Mouse (Mus musculus) limb, embryonic 13.5 days (tissue): ENCODE data around the gene Lix1l. TPM values are rescaled to one million over a fixed set of nuclear protein-coding genes. Genes with fewer than 3 reads are reported as not detected.
"Not testable (repeated sequence)": the region's sequence is repeated elsewhere in the genome, so short reads cannot be mapped to it uniquely, and the experiment has no call there.

Experiments
- ATAC-seq: fragments of 200-750 bp; cut with Nextera tagmentation; 2 replicates; pipeline ENCODE4 v1.8.0; 2017; ENCODE audit warnings: low read depth, moderate number of reproducible peaks, moderate TSS enrichment; ENCODE audit not compliant: low FRiP score
- H3K27ac ChIP-seq: fragments of 300-500 bp; sonication (generic); 2 replicates; pipeline ENCODE4 v1.5.1; 2015; ENCODE audit warnings: inconsistent platforms, mild to moderate bottlenecking, moderate library complexity
- H3K27me3 ChIP-seq: fragments of 300-500 bp; sonication (generic); 2 replicates; pipeline ENCODE4 v1.6.1; 2015; ENCODE audit warnings: mild to moderate bottlenecking, inconsistent platforms
- H3K36me3 ChIP-seq: fragments of 300-500 bp; sonication (generic); 2 replicates; pipeline ENCODE4 v1.6.1; 2015; ENCODE audit warnings: inconsistent platforms, mild to moderate bottlenecking, moderate library complexity
- H3K4me1 ChIP-seq: fragments of 300-500 bp; sonication (generic); 2 replicates; pipeline ENCODE4 v1.6.1; 2015; ENCODE audit warnings: inconsistent platforms
- H3K4me2 ChIP-seq: fragments of 300-500 bp; sonication (generic); replicated peaks from 2 replicates; pipeline ENCODE4 v1.6.1; 2015; ENCODE audit warnings: inconsistent platforms, mild to moderate bottlenecking, moderate library complexity
- H3K4me3 ChIP-seq: fragments of 300-500 bp; sonication (generic); 2 replicates; pipeline ENCODE4 v1.5.1; 2015; ENCODE audit warnings: moderate library complexity, mild to moderate bottlenecking, inconsistent platforms
- H3K9ac ChIP-seq: fragments of 300-500 bp; sonication (generic); 2 replicates; pipeline ENCODE4 v1.6.1; 2015; ENCODE audit warnings: mild to moderate bottlenecking, inconsistent platforms
- H3K9me3 ChIP-seq: fragments of 300-500 bp; sonication (generic); 2 replicates; pipeline ENCODE4 v1.6.1; 2016; ENCODE audit warnings: inconsistent platforms
- WGBS: fragments of 180-500 bp; shearing (Covaris S2); methylation state at CpG from one replicate; pipeline ENCODE4 v1.1.7; 2015; 5-methylcytosine and 5-hydroxymethylcytosine counted together
- polyA plus RNA-seq: library from polyadenylated mRNA; unstranded; fragments of >200 nt; fragmentation: Nextera tagmentation; extraction: Ambion mirVana; gene quantifications from 2 replicates; pipeline ENCODE4 v1.2.1, GENCODE M21; 2015

The Lix1l gene
- polyA plus RNA-seq, 1 experiment from 2014 or later: 8.4 TPM

DNA sequence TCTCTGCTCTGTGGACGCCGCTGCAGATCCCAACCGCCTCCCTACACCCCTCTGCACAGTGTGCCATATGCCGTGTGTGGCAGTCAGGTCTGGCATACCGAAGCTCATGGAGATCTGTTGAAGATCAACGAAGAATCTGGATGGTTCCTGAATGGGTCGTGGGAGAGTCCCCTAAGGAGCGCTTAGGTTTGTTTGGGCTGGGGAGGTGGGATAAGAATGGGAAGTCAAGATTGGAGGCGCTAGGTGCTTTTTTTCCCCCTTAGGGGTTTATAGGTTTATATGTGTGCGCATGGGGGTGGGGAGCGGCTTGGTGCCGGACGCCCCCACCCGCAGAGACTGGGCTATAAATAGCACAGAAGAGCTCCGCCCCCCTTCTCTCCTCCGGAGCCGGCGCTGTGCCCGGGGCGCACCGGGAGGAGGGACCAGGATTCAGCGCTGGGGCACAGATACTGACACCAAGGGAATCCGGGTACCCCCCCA is 4.7 kb upstream of the Lix1l start, which contains the start of gene Ankrd34a:
Gene Ankrd34a, plus strand, starts transcription at position 409 of the 480 bp plus-strand sequence.
- H3K9ac ChIP-seq: peak within 1 kb of the TSS; percentile 80
- peak within 1 kb of the TSS; percentile 57 for H3K4me3 ChIP-seq
- no peak for ATAC-seq
- H3K9me3 ChIP-seq: no peaks in the 10 kb centered on the region
- H3K27ac ChIP-seq: peak within 1 kb of the TSS; percentile 56; the same call in 1 of the 2 replicates
- WGBS: 0% methylated on average over 21 of the region's 23 CpGs
- peaks cover 61% of the 10 kb centered on the region for H3K4me1 ChIP-seq
- H3K27me3 ChIP-seq: peaks cover 30% of the 10 kb centered on the region
- peak within 1 kb of the TSS; percentile 99 for H3K4me2 ChIP-seq
- no peaks in the 10 kb centered on the region for H3K36me3 ChIP-seq

DNA sequence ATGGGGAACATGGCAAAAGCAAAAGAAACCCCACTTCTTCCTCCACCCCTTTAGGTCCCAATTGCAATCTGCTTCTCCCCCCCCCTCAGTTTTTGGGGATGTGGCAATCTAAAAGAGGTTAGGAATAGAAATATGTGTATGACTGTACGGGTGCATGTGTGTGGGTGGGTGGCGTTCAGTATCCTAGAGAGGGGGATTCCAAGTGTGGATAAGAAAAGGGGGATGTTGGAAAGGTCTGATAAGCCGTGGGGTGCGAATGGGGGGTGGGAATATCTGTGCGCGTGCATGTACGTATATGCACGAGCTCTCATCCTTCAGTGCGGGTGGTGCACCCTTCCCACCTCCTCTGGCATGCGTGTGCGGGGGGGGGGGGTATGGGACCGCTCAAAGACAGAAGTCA is 4.1 kb upstream of the Lix1l start:
- H3K9me3 ChIP-seq: no peaks in the 10 kb centered on the region
- peaks cover 30% of the 10 kb centered on the region for H3K27me3 ChIP-seq
- peak overlapping the region; percentile 99 for H3K4me2 ChIP-seq
- WGBS: 3% methylated on average over 10 of the region's 12 CpGs
- H3K36me3 ChIP-seq: no peaks in the 10 kb centered on the region
- peak overlapping the region; percentile 80 for H3K9ac ChIP-seq
- H3K4me1 ChIP-seq: peaks cover 61% of the 10 kb centered on the region
- no peak for ATAC-seq
- peak overlapping the region; percentile 57 for H3K4me3 ChIP-seq
- no peak overlapping the region for H3K27ac ChIP-seq

DNA sequence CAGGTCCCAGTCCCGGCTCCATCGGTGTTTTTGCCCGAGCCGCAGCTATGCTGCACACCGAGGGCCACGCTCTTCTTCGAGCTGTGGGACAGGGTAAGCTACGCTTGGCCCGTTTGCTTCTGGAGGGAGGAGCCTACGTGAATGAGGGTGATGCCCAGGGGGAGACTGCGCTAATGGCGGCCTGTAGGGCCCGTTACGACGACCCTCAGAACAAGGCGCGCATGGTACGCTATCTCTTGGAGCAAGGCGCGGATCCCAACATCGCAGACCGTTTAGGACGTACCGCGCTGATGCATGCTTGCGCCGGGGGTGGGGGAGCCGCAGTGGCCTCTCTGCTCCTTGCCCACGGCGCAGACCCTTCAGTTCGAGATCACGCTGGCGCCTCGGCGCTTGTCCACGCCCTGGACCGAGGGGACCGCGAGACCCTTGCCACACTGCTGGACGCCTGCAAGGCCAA is 3.5 kb upstream of the Lix1l start:
- Histone ChIP-seq H3K9ac (peak overlapping the region; percentile 80), H3K27me3 (peaks cover 30% of the 10 kb centered on the region), H3K4me3 (peak overlapping the region; percentile 57), H3K27ac (peak overlapping the region; percentile 56; the same call in 1 of the 2 replicates), H3K4me1 (peaks cover 63% of the 10 kb centered on the region), H3K4me2 (peak overlapping the region; percentile 99), H3K36me3 (no peaks in the 10 kb centered on the region), H3K9me3 (no peaks in the 10 kb centered on the region)
- ATAC-seq: no peak
- WGBS: under 1% methylated on average over 40 of the region's 40 CpGs

DNA sequence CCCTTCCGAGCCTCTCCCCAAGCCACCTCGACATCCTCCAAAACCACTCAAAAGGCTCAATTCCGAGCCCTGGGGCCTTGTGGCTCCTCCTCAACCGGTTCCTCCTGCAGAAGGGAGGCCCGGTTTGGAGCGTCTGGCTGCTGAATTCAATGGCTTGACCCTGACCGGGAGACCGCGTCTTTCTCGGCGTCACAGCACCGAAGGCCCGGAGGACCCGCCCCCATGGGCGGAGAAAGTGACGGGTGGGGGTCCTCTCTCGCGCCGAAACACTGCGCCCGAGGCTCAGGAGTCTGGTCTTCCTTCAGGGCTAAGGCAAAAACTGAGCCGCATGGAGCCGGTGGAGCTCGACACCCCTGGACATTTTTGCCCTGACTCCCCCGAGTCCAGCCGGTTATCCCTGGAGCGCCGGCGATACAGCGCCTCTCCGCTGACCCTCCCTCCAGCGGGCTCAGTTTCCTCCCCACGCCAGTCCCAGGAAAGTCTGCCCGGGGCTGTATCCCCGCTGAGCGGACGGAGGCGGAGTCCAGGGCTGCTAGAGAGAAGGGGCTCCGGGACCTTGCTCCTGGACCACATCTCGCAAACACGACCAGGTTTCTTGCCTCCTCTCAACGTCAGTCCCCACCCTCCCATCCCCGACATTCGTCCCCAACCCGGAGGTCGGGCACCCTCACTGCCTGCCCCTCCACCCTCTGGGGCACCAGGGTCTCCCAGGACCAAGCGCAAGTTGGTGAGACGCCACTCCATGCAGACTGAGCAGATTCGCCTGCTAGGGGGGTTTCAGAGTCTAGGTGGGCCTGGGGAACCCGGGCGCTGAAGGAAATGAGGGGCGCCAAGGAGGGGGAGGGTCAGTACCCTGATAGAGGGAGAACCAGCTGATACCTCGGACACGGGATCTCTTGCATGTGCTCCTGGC is 2.5 kb upstream of the Lix1l start:
- whole genome bisulfite sequencing: 1% methylated on average over 54 of the region's 54 CpGs
- Histone ChIP-seq H3K4me1 (peaks cover 64% of the 10 kb centered on the region), H3K27ac (0 out of 2 replicates have a peak overlapping the region, but pooled peaks have one; percentile 56), H3K9ac (peak overlapping the region; percentile 80), H3K9me3 (no peaks in the 10 kb centered on the region), H3K27me3 (peaks cover 30% of the 10 kb centered on the region), H3K4me3 (peak overlapping the region; percentile 57), H3K36me3 (peaks cover 1% of the 10 kb centered on the region; the same call in 1 of the 2 replicates), H3K4me2 (peak overlapping the region; percentile 99)
- ATAC-seq: peak; percentile 21; the same call in 1 of the 2 replicates

DNA sequence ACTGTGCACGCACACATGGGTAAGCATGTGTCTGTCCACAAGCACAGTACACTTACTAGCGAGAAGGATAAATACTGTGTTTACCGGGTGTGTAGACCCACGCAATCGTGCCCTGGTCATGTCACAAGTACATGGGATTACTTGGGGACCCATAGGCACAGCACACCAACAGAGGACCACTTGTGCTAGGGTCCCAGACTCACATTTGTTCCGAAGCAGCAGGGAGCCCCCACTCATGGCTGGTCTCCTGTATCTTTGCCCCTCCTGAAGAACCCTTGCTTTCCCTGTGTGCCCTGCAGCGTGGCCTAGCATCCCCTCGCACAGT is 1.9 kb upstream of the Lix1l start:
- Histone ChIP-seq H3K4me2 (peak overlapping the region; percentile 99), H3K9me3 (no peaks in the 10 kb centered on the region), H3K27ac (no peak overlapping the region), H3K4me1 (peaks cover 70% of the 10 kb centered on the region), H3K27me3 (peaks cover 30% of the 10 kb centered on the region), H3K36me3 (peaks cover 8% of the 10 kb centered on the region; the same call in 1 of the 2 replicates), H3K4me3 (peak overlapping the region; percentile 57), H3K9ac (no peak overlapping the region)
- no peak for ATAC-seq
- WGBS: 51% methylated on average over 8 of the region's 8 CpGs

DNA sequence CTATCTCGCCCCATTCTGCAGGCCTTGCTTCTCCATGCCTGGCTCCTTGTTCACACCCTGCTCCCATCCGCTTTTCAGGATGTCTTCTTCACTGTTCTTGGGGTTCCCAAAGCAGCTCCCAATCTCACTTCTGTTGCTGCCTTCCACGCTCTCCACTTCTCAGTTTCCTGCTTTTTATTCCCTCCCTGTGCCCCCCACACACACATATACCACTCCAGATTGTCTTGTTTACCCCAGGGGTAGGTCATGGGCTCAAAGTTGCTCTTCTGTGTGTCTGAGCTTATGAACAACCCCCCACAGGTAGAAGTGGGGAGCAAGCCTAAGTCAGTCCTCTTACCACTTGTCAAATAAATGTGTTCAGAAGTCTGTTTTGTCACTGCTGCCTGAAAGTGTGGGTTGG is 1.5 kb upstream of the Lix1l start:
- Histone ChIP-seq H3K36me3 (peaks cover 11% of the 10 kb centered on the region; the same call in 1 of the 2 replicates), H3K9ac (no peak overlapping the region), H3K4me1 (peaks cover 74% of the 10 kb centered on the region), H3K27ac (no peak overlapping the region), H3K9me3 (no peaks in the 10 kb centered on the region), H3K4me2 (peak overlapping the region; percentile 99), H3K4me3 (0 out of 2 replicates have a peak overlapping the region, but pooled peaks have one; percentile 57), H3K27me3 (peaks cover 30% of the 10 kb centered on the region)
- no peak for ATAC-seq
- WGBS: 68% methylated on average over 3 of the region's 3 CpGs

DNA sequence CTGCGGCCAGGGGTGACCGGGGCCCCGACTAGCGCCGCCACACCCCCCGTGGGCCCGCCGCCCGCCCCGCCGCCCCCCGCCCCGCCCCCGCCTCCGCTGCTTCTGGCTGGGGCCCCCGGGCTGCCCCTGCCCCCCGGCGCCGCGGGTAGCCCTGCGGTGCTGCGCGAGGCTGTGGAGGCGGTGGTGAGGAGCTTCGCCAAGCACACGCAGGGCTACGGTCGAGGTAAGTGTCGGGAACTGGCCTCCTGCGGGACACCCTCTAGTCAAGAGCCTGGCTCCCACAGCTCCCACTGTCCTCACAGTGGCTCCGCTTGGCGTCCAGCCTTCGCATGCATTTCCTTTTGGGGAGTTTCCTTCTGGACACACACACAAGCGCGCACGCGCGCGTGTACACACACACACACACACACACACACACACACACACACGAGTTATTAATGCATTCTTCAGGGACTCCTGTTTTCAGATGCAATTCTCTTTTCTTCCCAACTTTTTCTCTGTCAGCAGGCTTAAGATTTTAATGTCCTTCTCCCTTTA is 370 bp downstream of the Lix1l start:
- under 1% methylated on average over 19 of the region's 40 CpGs for whole genome bisulfite sequencing
- Histone ChIP-seq H3K27ac (peak overlapping the region; percentile 94), H3K9ac (peak overlapping the region; percentile 87), H3K4me2 (peak overlapping the region; percentile 84), H3K36me3 (peaks cover 20% of the 10 kb centered on the region; the same call in 1 of the 2 replicates), H3K27me3 (peaks cover 17% of the 10 kb centered on the region), H3K4me3 (peak overlapping the region; percentile 76), H3K9me3 (no peaks in the 10 kb centered on the region), H3K4me1 (peaks cover 72% of the 10 kb centered on the region)
- peak; percentile 49 for ATAC-seq

DNA sequence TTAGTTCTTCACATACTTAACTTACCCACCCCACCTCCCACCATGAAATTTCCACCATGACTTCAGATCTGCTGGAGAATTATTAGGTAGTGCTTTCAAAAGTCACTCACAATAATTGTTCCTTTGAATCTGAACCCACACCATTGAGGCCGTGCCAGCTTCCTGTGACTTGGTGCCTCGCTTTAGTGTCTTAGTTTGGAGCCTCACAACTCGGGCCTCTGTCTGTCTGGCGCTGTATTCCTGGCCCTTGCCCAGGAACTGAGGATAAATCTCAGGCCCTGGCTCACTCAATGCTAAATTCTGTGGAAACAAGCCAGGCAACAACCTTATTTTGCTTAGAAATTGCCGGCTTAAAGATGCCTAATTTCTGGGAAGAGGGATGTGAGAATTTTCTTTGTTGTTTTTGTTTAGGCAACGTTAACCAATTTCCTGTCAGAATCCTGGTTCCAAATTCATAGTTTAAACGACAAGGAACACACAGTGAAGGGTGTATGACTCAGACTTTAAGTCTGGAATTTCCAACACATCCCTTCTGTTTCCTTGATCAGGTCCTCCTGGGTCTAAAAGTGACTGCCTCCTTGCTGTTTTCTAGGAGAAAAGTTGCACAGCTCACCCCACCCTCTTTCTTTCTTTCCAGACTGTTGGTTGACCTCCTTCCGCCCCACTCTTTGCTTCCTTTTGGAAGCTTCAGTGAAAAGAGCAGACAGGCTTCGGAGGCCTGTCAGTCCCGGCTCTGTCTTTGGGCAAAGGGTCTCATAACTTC is 1.2 kb downstream of the Lix1l start:
- H3K9me3 ChIP-seq: no peaks in the 10 kb centered on the region
- peaks cover 9% of the 10 kb centered on the region; the same call in 1 of the 2 replicates for H3K27me3 ChIP-seq
- whole genome bisulfite sequencing: 27% methylated on average over 10 of the region's 10 CpGs
- peak overlapping the region; percentile 94 for H3K27ac ChIP-seq
- H3K4me1 ChIP-seq: peaks cover 64% of the 10 kb centered on the region
- peak overlapping the region; percentile 84 for H3K4me2 ChIP-seq
- peak overlapping the region; percentile 76 for H3K4me3 ChIP-seq
- ATAC-seq: no peak
- peaks cover 20% of the 10 kb centered on the region; the same call in 1 of the 2 replicates for H3K36me3 ChIP-seq
- H3K9ac ChIP-seq: peak overlapping the region; percentile 87

DNA sequence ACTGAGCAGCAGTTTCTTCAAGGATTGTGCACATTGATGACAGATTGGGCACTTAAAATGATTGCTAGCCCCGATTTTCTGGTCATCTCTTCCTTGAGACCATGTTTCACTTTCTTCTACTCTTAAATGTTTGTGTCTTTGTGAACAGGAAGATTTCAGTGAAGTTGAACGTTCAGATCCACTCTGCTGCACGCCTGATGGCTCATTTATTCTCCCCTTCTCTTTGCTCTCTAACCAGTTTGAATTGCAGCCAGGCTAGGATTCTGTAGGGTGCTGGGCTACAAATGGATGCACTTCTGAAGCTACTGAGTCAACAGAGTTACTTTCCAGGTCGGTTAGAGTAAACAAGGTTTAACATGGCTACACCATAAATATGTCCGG is 1.7 kb downstream of the Lix1l start:
- H3K36me3 ChIP-seq: peaks cover 20% of the 10 kb centered on the region; the same call in 1 of the 2 replicates
- peak overlapping the region; percentile 87 for H3K9ac ChIP-seq
- H3K4me2 ChIP-seq: peak overlapping the region; percentile 84
- 39% methylated on average over 5 of the region's 5 CpGs for WGBS
- H3K4me3 ChIP-seq: peak overlapping the region; percentile 76
- peak overlapping the region; percentile 94 for H3K27ac ChIP-seq
- H3K4me1 ChIP-seq: peaks cover 58% of the 10 kb centered on the region
- H3K27me3 ChIP-seq: peaks cover 9% of the 10 kb centered on the region; the same call in 1 of the 2 replicates
- ATAC-seq: no peak
- H3K9me3 ChIP-seq: no peaks in the 10 kb centered on the region

DNA sequence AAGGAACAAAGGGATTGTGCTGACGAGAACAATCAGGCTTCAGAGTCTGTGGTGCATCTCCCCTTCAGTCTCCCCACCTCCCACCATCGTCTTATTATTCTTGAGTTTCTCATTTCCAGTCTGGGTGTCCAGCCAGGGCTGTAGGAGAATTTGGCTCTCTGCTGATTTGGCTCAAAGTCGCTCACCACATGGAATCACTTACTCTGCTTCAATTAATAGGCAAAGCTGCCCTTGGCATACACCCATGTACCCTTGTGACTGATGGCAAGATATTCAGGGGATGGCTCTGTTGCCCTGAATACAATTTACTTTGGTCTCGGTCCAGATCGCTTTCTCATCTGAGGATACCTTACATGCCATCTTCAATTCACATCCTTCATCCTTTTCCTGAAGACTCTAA is 2.4 kb downstream of the Lix1l start:
- peaks cover 20% of the 10 kb centered on the region; the same call in 1 of the 2 replicates for H3K36me3 ChIP-seq
- H3K9me3 ChIP-seq: no peaks in the 10 kb centered on the region
- H3K27me3 ChIP-seq: peaks cover 9% of the 10 kb centered on the region; the same call in 1 of the 2 replicates
- peaks cover 54% of the 10 kb centered on the region for H3K4me1 ChIP-seq
- peak overlapping the region; percentile 84 for H3K4me2 ChIP-seq
- 53% methylated on average over 5 of the region's 5 CpGs for WGBS
- H3K27ac ChIP-seq: peak overlapping the region; percentile 94; the same call in 1 of the 2 replicates
- peak overlapping the region; percentile 76 for H3K4me3 ChIP-seq
- peak overlapping the region; percentile 87 for H3K9ac ChIP-seq
- ATAC-seq: no peak

DNA sequence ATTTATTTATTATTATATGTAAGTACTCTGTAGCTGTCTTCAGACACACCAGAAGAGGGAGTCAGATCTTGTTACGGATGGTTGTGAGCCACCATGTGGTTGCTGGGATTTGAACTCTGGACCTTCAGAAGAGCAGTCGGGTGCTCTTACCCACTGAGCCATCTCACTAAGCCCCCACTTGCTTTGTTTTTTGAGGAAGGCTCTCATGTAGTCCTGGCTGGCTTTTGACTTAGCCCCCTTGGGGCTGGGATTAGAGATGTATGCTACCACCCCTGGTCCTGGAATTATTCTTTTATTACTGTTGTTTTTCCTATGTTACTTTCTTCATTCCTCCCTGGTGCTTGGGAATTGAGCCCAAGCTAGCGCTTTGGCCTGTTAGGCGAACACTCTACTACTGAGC is 5.1 kb downstream of the Lix1l start:
- Histone ChIP-seq H3K36me3 (peaks cover 22% of the 10 kb centered on the region; the same call in 1 of the 2 replicates), H3K4me1 (peaks cover 34% of the 10 kb centered on the region)
- not testable (repeated sequence) for H3K4me2 ChIP-seq, H3K9me3 ChIP-seq, H3K4me3 ChIP-seq, H3K27ac ChIP-seq, H3K9ac ChIP-seq, H3K27me3 ChIP-seq, ATAC-seq
- WGBS: 84% methylated on average over 4 of the region's 4 CpGs
